Mouse (Mus musculus) hindbrain, postnatal 0 days (tissue): ENCODE measurements around the gene Nfic. TPM values are rescaled to one million over a fixed set of nuclear protein-coding genes. Genes with fewer than 3 reads are reported as not detected.
A peak's percentile ranks its signal among the peaks of the same experiment; 100 is the strongest.

Source experiments
- ATAC-seq: fragments of 200-750 bp; cut with Nextera tagmentation; 2 replicates; pipeline ENCODE4 v1.8.0; 2017; ENCODE audit warnings: mild to moderate bottlenecking, moderate TSS enrichment, moderate library complexity
- DNase-seq: peaks from one replicate; pipeline ENCODE4 v3.0.0-alpha.2; 2015; ENCODE audit warnings: low spot score
- H3K27ac ChIP-seq: fragments of 300-500 bp; sonication (generic); 2 replicates; pipeline ENCODE4 v1.5.1; 2014; ENCODE audit warnings: mild to moderate bottlenecking
- H3K27me3 ChIP-seq: fragments of 300-500 bp; sonication (generic); 2 replicates; pipeline ENCODE4 v1.6.1; 2014; ENCODE audit warnings: low read length, mixed read lengths; ENCODE audit not compliant: insufficient read depth
- H3K36me3 ChIP-seq: fragments of 300-500 bp; sonication (generic); 2 replicates; pipeline ENCODE4 v1.6.1; 2014; ENCODE audit warnings: low read length, mixed read lengths; ENCODE audit not compliant: insufficient read depth
- H3K4me1 ChIP-seq: fragments of 300-500 bp; sonication (generic); 2 replicates; pipeline ENCODE4 v1.6.1; 2014; ENCODE audit warnings: antibody characterized with exemption, low read length, mixed read lengths; ENCODE audit not compliant: insufficient read depth
- H3K4me2 ChIP-seq: fragments of 300-500 bp; sonication (generic); 2 replicates; pipeline ENCODE4 v1.6.1; 2014; ENCODE audit warnings: low read depth, mild to moderate bottlenecking, low read length, moderate library complexity, mixed read lengths
- H3K4me3 ChIP-seq: fragments of 300-500 bp; sonication (generic); 2 replicates; pipeline ENCODE4 v1.5.1; 2014; ENCODE audit warnings: low read length
- H3K9ac ChIP-seq: fragments of 300-500 bp; sonication (generic); replicated peaks from 2 replicates; pipeline ENCODE4 v1.6.1; 2014; ENCODE audit warnings: mild to moderate bottlenecking, low read length, moderate library complexity, mixed read lengths
- H3K9me3 ChIP-seq: fragments of 300-500 bp; sonication (generic); 2 replicates; pipeline ENCODE4 v1.6.1; 2016; ENCODE audit warnings: low read length, mixed read lengths
- CTCF ChIP-seq: IDR thresholded peaks from 2 replicates; pipeline ENCODE4 v1.5.1; 2016; ENCODE audit warnings: antibody characterized with exemption, control low read depth, low read depth
- WGBS: fragments of 180-500 bp; shearing (Covaris S2); extraction: QIAGEN DNeasy Blood & Tissue Kit; methylation state at CpG from one replicate; pipeline ENCODE4 v1.1.7; 2014; 5-methylcytosine and 5-hydroxymethylcytosine counted together
- polyA plus RNA-seq: library from polyadenylated mRNA; unstranded; fragments of >200 nt; fragmentation: Nextera tagmentation; extraction: Ambion mirVana; gene quantifications from 2 replicates; pipeline ENCODE4 v1.2.1, GENCODE M21; 2015
- total RNA-seq: library from RNA; depleted of rRNA; stranded (reverse); fragments of >200 nt; gene quantifications from 2 replicates; pipeline ENCODE4 v1.2.3, GENCODE M21; 2014

Nfic gene
- total and polyA plus RNA-seq, 2 experiments from 2014 or later = 26.5 to 33.8 TPM

GRCm38 (mm10) chr10:81435436-81435835 is 20.0 kb downstream of the Nfic start:
- peak; percentile 91 for DNase-seq
- ATAC-seq = peak; percentile 46
- no peak overlapping the region for H3K4me3 ChIP-seq
- no peak overlapping the region for H3K9ac ChIP-seq
- no peaks in the 10 kb centered on the region for H3K9me3 ChIP-seq
- no peak overlapping the region for H3K4me2 ChIP-seq
- TF ChIP-seq CTCF = no peak
- H3K36me3 ChIP-seq = no peaks in the 10 kb centered on the region
- peaks cover 27% of the 10 kb centered on the region; the same call in 1 of the 2 replicates for H3K4me1 ChIP-seq
- WGBS = 36% methylated on average over 3 of the region's 3 CpGs
- H3K27me3 ChIP-seq = no peaks in the 10 kb centered on the region
- H3K27ac ChIP-seq = peak overlapping the region; percentile 65

- DNase-seq (no peak), ATAC-seq (no peak)
- no peak for TF ChIP-seq CTCF
- H3K4me1 ChIP-seq = peaks cover 27% of the 10 kb centered on the region; the same call in 1 of the 2 replicates
- peak overlapping the region; percentile 65 for H3K27ac ChIP-seq
- H3K4me3 ChIP-seq = no peak overlapping the region
- H3K27me3 ChIP-seq = no peaks in the 10 kb centered on the region
- no peaks in the 10 kb centered on the region for H3K36me3 ChIP-seq
- no peak overlapping the region for H3K9ac ChIP-seq
- H3K9me3 ChIP-seq = no peaks in the 10 kb centered on the region
- WGBS = 61% methylated on average over 15 of the region's 15 CpGs
- no peak overlapping the region for H3K4me2 ChIP-seq
These were observed 20.8 kb downstream of the Nfic start for GRCm38 (mm10) chr10:81434361-81435263.

GRCm38 (mm10) chr10:81433541-81434289 is 21.7 kb downstream of the Nfic start:
- Histone ChIP-seq H3K27me3 (no peaks in the 10 kb centered on the region), H3K9ac (no peak overlapping the region), H3K9me3 (no peaks in the 10 kb centered on the region), H3K36me3 (no peaks in the 10 kb centered on the region), H3K4me2 (peak overlapping the region; percentile 51), H3K27ac (peak overlapping the region; percentile 37; the same call in 1 of the 2 replicates), H3K4me3 (no peak overlapping the region), H3K4me1 (peaks cover 31% of the 10 kb centered on the region)
- TF ChIP-seq CTCF = peak; percentile 44
- ATAC-seq = no peak
- WGBS = 51% methylated on average over 26 of the region's 26 CpGs
- DNase-seq = no peak

- Histone ChIP-seq H3K9ac (no peak overlapping the region), H3K9me3 (no peaks in the 10 kb centered on the region), H3K4me1 (peaks cover 31% of the 10 kb centered on the region), H3K27ac (peak overlapping the region; percentile 37; the same call in 1 of the 2 replicates), H3K36me3 (no peaks in the 10 kb centered on the region), H3K4me3 (peak overlapping the region; percentile 9), H3K27me3 (no peaks in the 10 kb centered on the region), H3K4me2 (peak overlapping the region; percentile 51)
- WGBS = 3% methylated on average over 17 of the region's 17 CpGs
- no peak for TF ChIP-seq CTCF
- DNase-seq (peak; percentile 98), ATAC-seq (peak; percentile 89)
These were observed 22.6 kb downstream of the Nfic start for GRCm38 (mm10) chr10:81432868-81433262.

- 61% methylated on average over 21 of the region's 21 CpGs for WGBS
- ATAC-seq (peak; percentile 3), DNase-seq (no peak)
- H3K4me1 ChIP-seq = peaks cover 31% of the 10 kb centered on the region
- H3K27me3 ChIP-seq = no peaks in the 10 kb centered on the region
- H3K4me2 ChIP-seq = peak overlapping the region; percentile 51
- no peaks in the 10 kb centered on the region for H3K9me3 ChIP-seq
- H3K4me3 ChIP-seq = no peak overlapping the region; the same call in 1 of the 2 replicates
- no peak overlapping the region for H3K9ac ChIP-seq
- H3K27ac ChIP-seq = 0 out of 2 replicates have a peak overlapping the region, but pooled peaks have one; percentile 11
- TF ChIP-seq CTCF = 0 out of 2 replicates have a peak, but pooled peaks have one; percentile 15
- H3K36me3 ChIP-seq = no peaks in the 10 kb centered on the region
These were observed 23.1 kb downstream of the Nfic start for GRCm38 (mm10) chr10:81432169-81432867.

DNA sequence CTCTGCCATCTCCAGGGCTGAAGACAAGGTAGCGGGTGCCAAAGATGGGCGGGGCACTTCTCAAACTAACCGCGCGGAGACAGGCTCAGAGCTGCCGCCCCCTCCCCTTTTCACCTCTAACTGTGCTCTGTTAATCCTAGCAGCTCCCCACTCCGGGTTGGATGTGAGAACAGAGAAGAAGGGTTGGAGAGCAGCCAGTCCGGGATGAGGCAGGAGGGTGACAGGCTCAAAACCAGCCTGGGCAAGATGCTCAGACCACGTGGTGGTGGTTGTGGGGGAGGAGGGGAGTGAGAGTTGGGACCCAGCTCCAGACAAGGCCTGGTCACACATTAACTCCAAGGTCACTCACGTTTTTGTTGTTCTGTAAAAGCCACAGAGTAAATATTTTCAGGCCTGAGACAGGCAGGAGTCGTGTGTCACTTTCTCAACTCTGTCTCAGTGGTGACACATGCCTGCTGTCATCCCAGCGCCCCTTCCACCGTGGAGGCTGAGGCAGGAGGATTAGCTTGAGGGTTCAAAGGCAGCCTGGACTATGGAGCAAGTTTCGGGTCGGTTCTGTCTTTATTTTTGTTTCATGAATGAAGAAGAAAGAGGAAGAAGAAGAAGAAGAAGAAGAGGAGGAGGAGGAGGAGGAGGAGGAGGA is 23.8 kb downstream of the Nfic start:
- peak overlapping the region; percentile 84 for H3K4me3 ChIP-seq
- peak overlapping the region; percentile 98 for H3K27ac ChIP-seq
- peak overlapping the region; percentile 80 for H3K4me2 ChIP-seq
- TF ChIP-seq CTCF = no peak
- no peaks in the 10 kb centered on the region for H3K9me3 ChIP-seq
- H3K36me3 ChIP-seq = no peaks in the 10 kb centered on the region
- peaks cover 31% of the 10 kb centered on the region for H3K4me1 ChIP-seq
- H3K27me3 ChIP-seq = no peaks in the 10 kb centered on the region
- 17% methylated on average over 15 of the region's 15 CpGs for WGBS
- peak; percentile 73 for DNase-seq
- ATAC-seq = peak; percentile 4; the same call in 1 of the 2 replicates
- H3K9ac ChIP-seq = peak overlapping the region; percentile 88; the same call in 1 of the 2 replicates
